Comparison of ENCODE assay signal across 11 mouse cellular contexts in genomic region chr2:116019959-116020358, GRCm38 (mm10). TPM values are rescaled to one million over a fixed set of nuclear protein-coding genes. Genes with fewer than 3 reads are reported as not detected.
DNase-seq lines count a peak whose midpoint lies in the region; ATAC-seq and TF ChIP-seq lines count a peak whose summit lies in the region.
"Had no signal": no experiment of that assay in that cellular context is flagged by ENCODE, and none has a peak within 500 bp of the region (broad histone marks: within the 10 kb centered on the region; RNA-seq: fewer than 3 reads in every experiment).

No protein-coding gene starts in this region.

- no peak overlapping the region for H3K9ac ChIP-seq in liver, postnatal 0 days (replicated peaks)
- no peak overlapping the region for H3K9ac ChIP-seq in liver, embryonic 12.5 days
- peak overlapping the region; percentile 54 for H3K9ac ChIP-seq in forebrain, embryonic 14.5 days (ENCODE audit: low read length)
- H3K9ac ChIP-seq in stomach, embryonic 15.5 days = no peak overlapping the region

- no peak for DNase-seq in liver, postnatal 0 days
- peak; percentile 83 for DNase-seq in forebrain, embryonic 14.5 days (ENCODE audit: low spot score)
- DNase-seq in mesoderm, embryonic 11.5 days (ENCODE audit: low read depth, low spot score) = peak; percentile 66
- DNase-seq in left cerebral cortex, adult 18-20 months (ENCODE audit: low spot score in 2 of 2) = no peak
- no peak for DNase-seq in thymus, postnatal 36 days
- DNase-seq in left cerebral cortex, postnatal 4 days = no peak
- DNase-seq: layer of hippocampus, adult 9-11 months; thymus, postnatal 25 days had no signal

- H3K27ac ChIP-seq in liver, postnatal 0 days (ENCODE audit: low read depth) = no peak overlapping the region
- H3K27ac ChIP-seq in liver, embryonic 12.5 days = no peak overlapping the region
- peak overlapping the region; percentile 85 for H3K27ac ChIP-seq in forebrain, embryonic 14.5 days (ENCODE audit: low read depth, low read length)
- peak overlapping the region; percentile 70; the same call in 1 of the 2 replicates for H3K27ac ChIP-seq in stomach, embryonic 15.5 days

- peak overlapping the region; percentile 56 for H3K4me2 ChIP-seq in liver, postnatal 0 days (ENCODE audit: low read depth, low read length)
- H3K4me2 ChIP-seq in liver, embryonic 12.5 days = no peak overlapping the region
- peak overlapping the region; percentile 39 for H3K4me2 ChIP-seq in forebrain, embryonic 14.5 days (ENCODE audit: low read length)
- no peak overlapping the region for H3K4me2 ChIP-seq in stomach, embryonic 15.5 days

- no peaks in the 10 kb centered on the region for H3K27me3 ChIP-seq in liver, postnatal 0 days (ENCODE audit: insufficient read depth, low read length)
- no peaks in the 10 kb centered on the region for H3K27me3 ChIP-seq in liver, embryonic 12.5 days (replicated peaks)
- no peaks in the 10 kb centered on the region for H3K27me3 ChIP-seq in forebrain, embryonic 14.5 days (replicated peaks; ENCODE audit: control insufficient read depth, insufficient read depth, low read length)
- H3K27me3 ChIP-seq in stomach, embryonic 15.5 days (replicated peaks) = no peaks in the 10 kb centered on the region

- TF ChIP-seq CTCF in liver, postnatal 0 days (IDR thresholded peaks at IDR 0.05; ENCODE audit: low read depth) = no peak

- H3K9me3 ChIP-seq in liver, postnatal 0 days (ENCODE audit: low read length) = no peaks in the 10 kb centered on the region
- no peaks in the 10 kb centered on the region for H3K9me3 ChIP-seq in liver, embryonic 12.5 days (replicated peaks)
- H3K9me3 ChIP-seq in forebrain, embryonic 14.5 days (replicated peaks; ENCODE audit: control insufficient read depth, low read length) = no peaks in the 10 kb centered on the region
- no peaks in the 10 kb centered on the region for H3K9me3 ChIP-seq in stomach, embryonic 15.5 days

- no peak for ATAC-seq in liver, postnatal 0 days
- no peak for ATAC-seq in liver, embryonic 12.5 days
- peak; percentile 63 for ATAC-seq in forebrain, embryonic 14.5 days
- ATAC-seq in stomach, embryonic 15.5 days (ENCODE audit: insufficient read depth, low FRiP score, low read depth) = no peak
- ATAC-seq: lung, postnatal 0 days had no signal

- H3K4me3 ChIP-seq in liver, postnatal 0 days (ENCODE audit: low read depth, low read length) = no peak overlapping the region
- no peak overlapping the region for H3K4me3 ChIP-seq in liver, embryonic 12.5 days
- 0 out of 2 replicates have a peak overlapping the region, but pooled peaks have one; percentile 5 for H3K4me3 ChIP-seq in forebrain, embryonic 14.5 days (ENCODE audit: low read depth, low read length)
- no peak overlapping the region for H3K4me3 ChIP-seq in stomach, embryonic 15.5 days (replicated peaks)

- 61% methylated on average over 9 of the region's 9 CpGs for WGBS in liver, postnatal 0 days (ENCODE audit: insufficient replicate concordance)
- 56% methylated on average over 9 of the region's 9 CpGs for WGBS in liver, embryonic 12.5 days (ENCODE audit: insufficient replicate concordance)
- WGBS in forebrain, embryonic 14.5 days = 2% methylated on average over 9 of the region's 9 CpGs
- 38% methylated on average over 9 of the region's 9 CpGs for WGBS in stomach, embryonic 15.5 days

- intact Hi-C loops in left cerebral cortex, postnatal 4 days (cut with DNase I) = no loop called here

- H3K4me1 ChIP-seq in liver, postnatal 0 days (ENCODE audit: insufficient read depth) = 0 out of 2 replicates have a peak, but pooled peaks cover 8% of the 10 kb centered on the region
- H3K4me1 ChIP-seq in liver, embryonic 12.5 days = peaks cover 15% of the 10 kb centered on the region; the same call in 1 of the 2 replicates
- peaks cover 36% of the 10 kb centered on the region for H3K4me1 ChIP-seq in forebrain, embryonic 14.5 days (ENCODE audit: control insufficient read depth, insufficient read depth, low read length)
- peaks cover 26% of the 10 kb centered on the region for H3K4me1 ChIP-seq in stomach, embryonic 15.5 days

- H3K36me3 ChIP-seq in liver, postnatal 0 days (replicated peaks; ENCODE audit: insufficient read depth, low read length) = no peaks in the 10 kb centered on the region
- H3K36me3 ChIP-seq in liver, embryonic 12.5 days = no peaks in the 10 kb centered on the region
- peaks cover 29% of the 10 kb centered on the region for H3K36me3 ChIP-seq in forebrain, embryonic 14.5 days (ENCODE audit: control insufficient read depth, insufficient read depth, low read length)
- peaks cover 2% of the 10 kb centered on the region; the same call in 1 of the 2 replicates for H3K36me3 ChIP-seq in stomach, embryonic 15.5 days

- TF ChIP-seq EP300 in liver, postnatal 0 days (IDR thresholded peaks at IDR 0.05; ENCODE audit: low read depth) = no peak

RNA-seq across cellular contexts. Expression of gene Meis2, which starts 45.7 kb away (rescaled TPM):
- 2.0 and 2.4 TPM in 2 replicates for polyA plus RNA-seq in liver, postnatal 0 days (2015; fragmentation: Nextera tagmentation; extraction: Ambion mirVana)
- 5.9 and 6.0 TPM in 2 replicates for polyA plus RNA-seq in liver, embryonic 12.5 days (2016; fragmentation: Nextera tagmentation; extraction: Ambion mirVana)
- 99.1 and 114 TPM in 2 replicates for polyA plus RNA-seq in forebrain, embryonic 14.5 days (2014; fragmentation: Nextera tagmentation; extraction: Ambion mirVana)
- 53.0 and 57.8 TPM in 2 replicates for polyA plus RNA-seq in stomach, embryonic 15.5 days (2015; fragmentation: Nextera tagmentation; extraction: Ambion mirVana)
- 100 to 1,000 TPM; 109 to 117 TPM for total RNA-seq in left cerebral cortex, adult 18-20 months (2021)
- 100 to 1,000 TPM; 186 to 188 TPM for total RNA-seq in left cerebral cortex, postnatal 4 days (2021)

Comparison
In these comparisons a context has a peak if more than half of its experiments do, and no peak if none do; other contexts are left out.
1. H3K4me2 ChIP-seq: peak in liver, postnatal 0 days (single experiment) and forebrain, embryonic 14.5 days (single experiment); none in liver, embryonic 12.5 days (single experiment) and stomach, embryonic 15.5 days (single experiment).
2. DNase-seq: peak in forebrain, embryonic 14.5 days (single experiment) and mesoderm, embryonic 11.5 days (single experiment); none in liver, postnatal 0 days (single experiment), left cerebral cortex, adult 18-20 months (0 of 2), thymus, postnatal 36 days (0 of 2) and left cerebral cortex, postnatal 4 days (single experiment).
3. H3K27ac ChIP-seq: peak in forebrain, embryonic 14.5 days (single experiment) and stomach, embryonic 15.5 days (single experiment); none in liver, postnatal 0 days (single experiment) and liver, embryonic 12.5 days (single experiment).